Mouse (Mus musculus): ENCODE measurements around the gene Olfr304. TPM values are rescaled to one million over a fixed set of nuclear protein-coding genes. Genes with fewer than 3 reads are reported as not detected.

The Olfr304 gene
- not detected in 2 replicates for polyA plus RNA-seq (2012)

- TF ChIP-seq GATA1 (IDR thresholded peaks at IDR 0.05; ENCODE audit: low read length), result no peak
Observed at GRCm38 (mm10) chr7:86386558-86386957, at the start of gene Olfr304. TSS of gene Olfr304 (minus strand) at chr7:86386658.

- no peak for TF ChIP-seq GATA1 (IDR thresholded peaks at IDR 0.05; ENCODE audit: low read length)
Observed at GRCm38 (mm10) chr7:86403546-86403945, 17.1 kb upstream of the Olfr304 start, which contains the start of gene Olfr301. TSS of gene Olfr301 (plus strand) at chr7:86403846.

- TF ChIP-seq GATA1 (IDR thresholded peaks at IDR 0.05; ENCODE audit: low read length), result no peak
Observed at GRCm38 (mm10) chr7:86397689-86398088, 11.2 kb upstream of the Olfr304 start, which contains the start of gene Olfr303. TSS of gene Olfr303 (minus strand) at chr7:86397789.

- no peak for TF ChIP-seq GATA1 (IDR thresholded peaks at IDR 0.05; ENCODE audit: low read length)
Observed at GRCm38 (mm10) chr7:86385769-86386168, 689 bp downstream of the Olfr304 start.

- no peak for TF ChIP-seq GATA1 (IDR thresholded peaks at IDR 0.05; ENCODE audit: low read length)
Observed at GRCm38 (mm10) chr7:86366828-86367227, 19.6 kb downstream of the Olfr304 start, which contains the start of gene Olfr305. TSS of gene Olfr305 (minus strand) at chr7:86366928.

GRCm38 (mm10) chr7:86344253-86344652 lies 42.2 kb downstream of the Olfr304 start:
- no peak for TF ChIP-seq GATA1 (IDR thresholded peaks at IDR 0.05; ENCODE audit: low read length)

- TF ChIP-seq GATA1 (IDR thresholded peaks at IDR 0.05; ENCODE audit: low read length), result no peak
Observed at GRCm38 (mm10) chr7:86342881-86343565, 43.4 kb downstream of the Olfr304 start.

GRCm38 (mm10) chr7:86337486-86337885 lies 49.0 kb downstream of the Olfr304 start, which contains the start of gene Olfr307:
TSS of gene Olfr307 (minus strand) at chr7:86337586.
- TF ChIP-seq GATA1 (IDR thresholded peaks at IDR 0.05; ENCODE audit: low read length), result no peak

Other genes with a start within 250 kb of the Olfr304 start
- not detected in 2 replicates for gene Vmn2r75, start 214.9 kb downstream of the Olfr304 start, polyA plus RNA-seq (2012)
- gene Vmn2r76, start 140.3 kb downstream of the Olfr304 start, polyA plus RNA-seq (2012), result not detected in 2 replicates
- not detected in 2 replicates for gene Olfr310, start 109.5 kb downstream of the Olfr304 start, polyA plus RNA-seq (2012)
- gene Olfr309, start 73.0 kb downstream of the Olfr304 start, polyA plus RNA-seq (2012), result not detected in 2 replicates
- not detected in 2 replicates for gene Olfr308, start 61.0 kb downstream of the Olfr304 start, polyA plus RNA-seq (2012)
- gene Olfr307, start 49.1 kb downstream of the Olfr304 start, polyA plus RNA-seq (2012), result not detected in 2 replicates
- gene Olfr305, start 19.7 kb downstream of the Olfr304 start, polyA plus RNA-seq (2012), result not detected in 2 replicates
- not detected in 2 replicates for gene Olfr303, start 11.1 kb upstream of the Olfr304 start, polyA plus RNA-seq (2012)
- gene Olfr301, start 17.2 kb upstream of the Olfr304 start, polyA plus RNA-seq (2012), result not detected in 2 replicates
- not detected in 2 replicates for gene Olfr299, start 73.3 kb upstream of the Olfr304 start, polyA plus RNA-seq (2012)
- not detected in 2 replicates for gene Olfr298, start 105.8 kb upstream of the Olfr304 start, polyA plus RNA-seq (2012)
- gene Olfr297, start 133.3 kb upstream of the Olfr304 start, polyA plus RNA-seq (2012), result not detected in 2 replicates
- gene Olfr295, start 197.2 kb upstream of the Olfr304 start, polyA plus RNA-seq (2012), result not detected in 2 replicates
- not detected in 2 replicates for gene Olfr294, start 230.0 kb upstream of the Olfr304 start, polyA plus RNA-seq (2012)

Data from G1E-ER4 (cell line).